Mouse (Mus musculus) layer of hippocampus, postnatal 14 days (tissue): Measurements from ENCODE around the gene Prss22. TPM values are rescaled to one million over a fixed set of nuclear protein-coding genes. Genes with fewer than 3 reads are reported as not detected.
A peak's percentile ranks its signal among the peaks of the same experiment; 100 is the strongest.

ENCODE experiments used
- DNase-seq, 2 experiments: peaks; one replicate each; pipeline ENCODE4 v3.0.0; 2021 to 2022; ENCODE audit warnings: low spot score in 2 of 2, mixed read lengths in 1 of 2
- long read RNA-seq, 2 experiments: library from polyadenylated mRNA; stranded (forward); transcript quantifications; one replicate each; pipeline ENCODE4 v2.0.0; 2021
- total RNA-seq, 2 experiments: library from RNA; stranded (reverse); gene quantifications; 2 replicates each; pipeline ENCODE4 v1.2.3; 2021

Prss22 gene
- not detected for total RNA-seq
- long read RNA-seq, experiment 1: 0 reads
- long read RNA-seq, experiment 2: 0 reads

DNA sequence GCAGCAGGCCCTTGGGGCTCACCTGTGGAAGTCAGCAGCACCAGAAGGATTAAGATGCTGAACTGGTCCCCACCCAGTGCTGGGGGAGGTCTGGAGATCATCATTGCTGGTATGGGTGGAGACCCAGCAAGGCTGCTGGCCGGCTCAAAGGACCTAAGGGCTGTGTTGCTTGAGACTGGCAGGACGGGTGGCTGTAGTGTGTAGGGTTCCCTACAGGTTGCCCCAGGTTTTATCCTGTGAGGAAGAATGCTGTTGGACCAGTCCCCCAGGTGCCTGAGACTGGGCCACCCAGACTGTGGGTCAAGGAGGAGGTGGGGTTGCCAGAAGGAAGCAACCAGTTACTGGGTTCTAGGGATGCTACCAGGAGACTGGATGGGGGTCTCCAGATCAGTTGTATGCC, at the start of gene Prss22:
TSS of gene Prss22 (minus strand) at position 200 of the 400 bp plus-strand sequence.
- no peak for DNase-seq

GRCm38 (mm10) chr17:24046026-24046425, 48.1 kb upstream of the Prss22 start:
- no peak for DNase-seq

DNA sequence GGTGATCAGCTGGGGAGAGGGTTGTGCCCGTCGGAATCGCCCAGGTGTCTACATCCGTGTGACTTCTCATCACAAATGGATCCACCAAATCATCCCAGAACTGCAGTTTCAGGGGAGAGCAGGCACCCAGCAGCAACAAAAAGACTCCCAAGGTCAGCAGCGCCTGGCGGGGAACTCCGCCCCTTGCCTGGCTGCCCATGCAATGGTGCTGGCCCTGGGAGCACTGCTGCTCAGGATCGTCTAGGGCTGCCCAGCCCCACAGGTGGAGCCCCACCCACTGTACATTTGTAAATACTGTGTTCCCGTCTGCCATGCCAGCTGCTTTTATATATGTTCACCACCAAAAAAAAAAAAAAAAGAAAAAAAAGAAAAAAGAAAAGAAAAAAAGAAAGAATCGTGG, 47.7 kb upstream of the Prss22 start:
- no peak for DNase-seq

DNA sequence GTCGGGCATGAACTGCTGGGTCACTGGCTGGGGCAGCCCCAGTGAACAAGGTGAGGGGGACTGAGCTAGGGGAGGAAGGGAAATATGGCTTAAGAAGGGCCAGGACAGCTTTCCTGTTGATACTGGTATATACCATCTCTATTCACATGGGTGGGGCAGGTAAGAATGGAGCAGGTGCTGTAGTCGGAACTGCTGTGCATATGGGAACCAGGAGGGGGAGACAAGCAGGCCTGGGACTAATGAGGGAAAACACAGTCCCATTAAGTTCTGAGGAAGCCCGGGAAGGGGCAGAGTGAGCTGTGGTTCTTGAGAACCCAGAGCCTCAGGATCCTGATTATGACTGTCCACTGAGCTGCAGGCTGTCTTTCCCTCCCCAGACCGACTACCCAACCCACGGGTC, 46.6 kb upstream of the Prss22 start:
- DNase-seq: no peak

- DNase-seq: no peak
Measured at GRCm38 (mm10) chr17:24037844-24038243, 39.9 kb upstream of the Prss22 start, which contains the start of gene Prss27. TSS of gene Prss27 (plus strand) at chr17:24038144.

- DNase-seq: no peak
Measured at GRCm38 (mm10) chr17:24037360-24037759, 39.5 kb upstream of the Prss22 start.

GRCm38 (mm10) chr17:24036954-24037353, 39.1 kb upstream of the Prss22 start:
- DNase-seq: no peak

- DNase-seq: no peak
Measured at GRCm38 (mm10) chr17:24035087-24035486, 37.2 kb upstream of the Prss22 start.

GRCm38 (mm10) chr17:24030551-24030950, 32.7 kb upstream of the Prss22 start:
- no peak for DNase-seq

GRCm38 (mm10) chr17:24029477-24029876, 31.6 kb upstream of the Prss22 start:
- DNase-seq: no peak

- no peak for DNase-seq
Measured at GRCm38 (mm10) chr17:24021375-24022199, 23.7 kb upstream of the Prss22 start.

- DNase-seq: no peak
Measured at GRCm38 (mm10) chr17:24020696-24021095, 22.8 kb upstream of the Prss22 start.

DNA sequence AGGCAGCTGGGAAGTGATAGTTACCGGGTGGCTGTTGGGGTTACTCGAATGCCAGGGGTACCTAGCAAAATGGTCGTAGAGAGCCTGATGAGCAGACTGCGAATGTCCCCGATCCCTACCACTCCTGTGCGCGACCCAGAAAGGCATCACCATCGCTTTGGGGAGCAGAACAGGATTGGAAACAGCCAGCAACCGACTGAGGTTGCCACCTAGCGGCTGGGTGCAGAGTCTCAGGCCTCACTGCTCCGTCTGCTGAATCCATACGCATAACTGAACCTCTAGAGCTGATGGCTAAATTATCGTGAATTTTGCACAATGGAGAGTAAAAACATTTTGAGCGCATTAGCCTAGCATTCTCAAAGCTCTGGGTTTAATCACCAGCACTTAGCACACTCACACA, 17.8 kb upstream of the Prss22 start:
- DNase-seq: no peak

GRCm38 (mm10) chr17:24014433-24014965, 16.6 kb upstream of the Prss22 start:
- no peak for DNase-seq

DNA sequence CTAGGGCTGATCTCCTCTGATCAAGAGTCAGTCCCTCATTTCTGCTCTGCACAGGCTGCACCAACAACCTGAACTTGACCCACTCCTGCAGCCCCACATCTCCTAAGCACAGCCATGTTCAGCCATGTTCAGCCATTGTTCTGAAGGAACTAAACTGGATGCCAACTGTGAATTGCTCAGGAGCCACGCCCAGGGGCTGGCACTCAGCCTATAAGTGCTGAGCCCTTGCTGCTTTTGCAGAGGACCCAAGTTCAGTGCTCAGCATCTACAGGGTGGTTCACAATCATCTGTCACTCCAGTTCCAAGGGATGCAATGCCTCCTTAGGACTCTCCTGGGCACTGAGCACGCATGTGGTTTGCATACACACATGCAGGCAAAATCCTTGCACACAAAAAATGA, 15.0 kb upstream of the Prss22 start:
- no peak for DNase-seq

- no peak for DNase-seq
Measured at GRCm38 (mm10) chr17:24009617-24010016, 11.7 kb upstream of the Prss22 start.

DNA sequence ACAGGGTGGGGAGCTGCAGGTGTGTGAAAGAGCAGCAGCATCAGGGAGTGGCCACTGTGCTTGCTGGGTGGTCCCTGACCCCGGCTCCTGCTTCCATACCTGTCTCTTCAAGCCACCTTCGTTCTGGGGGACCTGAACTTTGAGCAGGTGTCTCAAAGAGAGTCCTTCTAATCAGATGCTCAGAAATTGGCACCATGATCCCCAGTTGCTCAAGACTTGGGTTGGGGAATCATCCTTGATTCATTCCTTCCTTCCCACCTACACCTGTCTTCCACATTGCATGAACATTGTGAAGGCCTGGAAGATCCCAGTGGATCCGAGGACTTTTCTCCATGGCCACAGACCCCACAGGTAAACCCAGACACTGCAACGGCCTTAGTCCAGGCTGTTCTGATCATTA, 10.2 kb upstream of the Prss22 start:
- no peak for DNase-seq

GRCm38 (mm10) chr17:24007391-24007790, 9.5 kb upstream of the Prss22 start:
- no peak for DNase-seq

DNA sequence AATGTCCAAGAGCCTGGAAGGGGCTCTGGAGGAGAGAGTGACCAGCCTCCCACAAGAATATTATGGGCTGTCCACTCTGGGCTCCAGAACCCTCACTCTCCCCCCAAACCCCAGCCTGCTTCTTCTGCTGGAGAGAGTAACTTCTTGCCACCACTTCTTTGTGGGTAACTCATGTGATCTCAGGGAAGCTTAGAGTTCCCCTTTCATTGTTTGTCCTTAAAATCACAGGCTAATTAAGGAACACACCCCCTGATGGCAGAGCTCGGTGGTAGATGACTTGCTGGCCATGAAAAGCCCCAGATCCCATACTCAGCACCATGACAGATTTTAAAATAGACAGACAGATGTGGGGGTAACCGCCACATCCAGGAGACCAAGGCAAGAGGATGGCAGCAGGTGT, 9.0 kb upstream of the Prss22 start:
- no peak for DNase-seq

GRCm38 (mm10) chr17:24005049-24005448, 7.1 kb upstream of the Prss22 start:
- DNase-seq: no peak

DNA sequence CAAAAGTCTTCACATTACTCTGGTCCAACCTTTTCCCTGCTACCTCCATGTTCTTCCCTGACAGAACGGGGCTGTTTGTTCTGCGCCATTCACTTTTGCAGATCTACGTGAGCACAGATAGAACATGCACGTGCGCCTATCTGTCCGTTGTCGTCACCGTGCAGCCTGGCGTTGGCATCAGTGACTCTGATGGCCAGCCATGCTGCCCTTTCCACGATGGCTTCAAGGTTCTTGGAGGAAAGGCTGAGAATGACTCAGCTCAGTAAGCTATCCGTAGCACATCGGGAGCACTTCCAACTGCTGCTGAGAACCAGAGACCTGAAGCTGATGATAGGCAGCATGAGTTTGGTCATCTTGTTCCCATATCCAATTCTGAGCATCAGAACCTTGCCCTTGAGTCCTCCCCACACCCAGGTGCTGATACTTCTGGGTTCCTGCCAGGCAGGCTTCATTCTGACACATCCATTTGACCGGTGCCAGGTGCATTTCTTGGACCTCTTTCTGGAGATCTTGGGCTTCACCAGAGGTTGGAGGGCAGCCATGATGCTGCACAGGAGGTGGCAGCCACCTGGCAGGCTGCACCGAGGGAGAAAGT, 6.3 kb upstream of the Prss22 start:
- no peak for DNase-seq

DNA sequence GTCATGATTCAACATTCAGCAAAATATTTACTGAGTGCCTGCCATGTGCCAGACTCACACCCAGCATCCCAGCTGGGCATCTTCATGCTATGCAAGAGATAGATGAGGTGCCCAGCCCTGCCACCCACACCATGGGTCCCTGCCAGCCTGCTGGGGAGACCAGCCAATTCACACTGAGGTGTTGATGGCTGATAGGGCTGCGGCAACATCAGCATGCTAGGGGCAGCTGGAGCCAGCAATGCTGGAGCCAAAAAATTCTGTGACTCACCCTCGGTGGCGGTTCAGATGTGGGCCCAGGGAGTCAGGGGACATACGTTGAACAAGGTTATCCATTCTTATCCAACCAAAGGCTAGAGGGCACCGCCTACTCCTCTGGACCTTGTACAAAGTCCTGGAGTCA, 2.5 kb upstream of the Prss22 start:
- peak; percentile 52 to 64 for DNase-seq
